Mouse (Mus musculus) liver, adult 2 months (tissue): ENCODE results near the gene Use1. TPM values are rescaled to one million over a fixed set of nuclear protein-coding genes. Genes with fewer than 3 reads are reported as not detected.
A peak's percentile ranks its signal among the peaks of the same experiment; 100 is the strongest.
"Not testable (repeated sequence)": the region's sequence is repeated elsewhere in the genome, so short reads cannot be mapped to it uniquely, and the experiment has no call there.

ENCODE experiments used
- DNase-seq: peaks from one replicate; pipeline ENCODE4 v3.0.0-alpha.2; 2011; ENCODE audit warnings: low read depth, low spot score; ENCODE audit errors: extremely low read depth
- H3K27ac ChIP-seq: fragments of 200-500 bp; replicated peaks from 2 replicates; pipeline ENCODE4 v1.5.1; 2012; ENCODE audit warnings: low read depth, mild to moderate bottlenecking, control low read depth, inconsistent platforms, low read length; ENCODE audit not compliant: insufficient read depth
- H3K27me3 ChIP-seq: fragments of 200-500 bp; 2 replicates; pipeline ENCODE4 v1.6.1; 2012; ENCODE audit warnings: mild to moderate bottlenecking, moderate library complexity, low read length, inconsistent platforms; ENCODE audit not compliant: control insufficient read depth, insufficient read depth
- H3K36me3 ChIP-seq: fragments of 200-500 bp; 2 replicates; pipeline ENCODE4 v1.6.1; 2012; ENCODE audit warnings: low read length, inconsistent platforms; ENCODE audit not compliant: control insufficient read depth, insufficient read depth
- H3K4me1 ChIP-seq: fragments of 200-500 bp; 2 replicates; pipeline ENCODE4 v1.6.1; 2011; ENCODE audit warnings: low read length; ENCODE audit not compliant: control insufficient read depth, insufficient read depth
- H3K4me3 ChIP-seq: fragments of 200-500 bp; 2 replicates; pipeline ENCODE4 v1.5.1; 2011; ENCODE audit warnings: low read depth, mild to moderate bottlenecking, control low read depth, low read length, moderate library complexity; ENCODE audit not compliant: insufficient read depth
- H3K79me2 ChIP-seq: fragments of 200-500 bp; 2 replicates; pipeline ENCODE4 v1.6.1; 2012; ENCODE audit warnings: inconsistent platforms, mild to moderate bottlenecking, low read length, moderate library complexity; ENCODE audit not compliant: control insufficient read depth, insufficient read depth
- H3K9ac ChIP-seq: fragments of 200-500 bp; 2 replicates; pipeline ENCODE4 v1.6.1; 2012; ENCODE audit warnings: low read depth, mild to moderate bottlenecking, control low read depth, inconsistent platforms, low read length
- CTCF ChIP-seq: fragments of 200-500 bp; IDR thresholded peaks from 2 replicates; pipeline ENCODE4 v1.5.1; 2011; ENCODE audit warnings: low read depth, low read length, control low read depth
- POLR2A ChIP-seq: fragments of 200-500 bp; IDR thresholded peaks from 2 replicates; pipeline ENCODE4 v1.6.1; 2011; ENCODE audit warnings: low read length, control low read depth; ENCODE audit not compliant: insufficient read depth; ENCODE audit errors: extremely low read depth
- WGBS: fragments of 180-500 bp; shearing (Covaris S2); methylation state at CpG from one replicate; pipeline ENCODE4 v1.1.7; 2018; 5-methylcytosine and 5-hydroxymethylcytosine counted together
- polyA plus RNA-seq: library from polyadenylated mRNA; depleted of rRNA; stranded (reverse); fragments of >200 nt; gene quantifications from 2 replicates; pipeline ENCODE4 v1.2.3, GENCODE M21; 2012; rRNA removed
- total RNA-seq: library from RNA; depleted of rRNA; stranded (reverse); fragments of >200 nt; gene quantifications from 2 replicates; pipeline ENCODE4 v1.2.3, GENCODE M21; 2014; rRNA removed

The Use1 gene
- total RNA-seq (76.6 and 82.2 TPM in 2 replicates), polyA plus RNA-seq (60.2 and 69.9 TPM in 2 replicates)

DNA sequence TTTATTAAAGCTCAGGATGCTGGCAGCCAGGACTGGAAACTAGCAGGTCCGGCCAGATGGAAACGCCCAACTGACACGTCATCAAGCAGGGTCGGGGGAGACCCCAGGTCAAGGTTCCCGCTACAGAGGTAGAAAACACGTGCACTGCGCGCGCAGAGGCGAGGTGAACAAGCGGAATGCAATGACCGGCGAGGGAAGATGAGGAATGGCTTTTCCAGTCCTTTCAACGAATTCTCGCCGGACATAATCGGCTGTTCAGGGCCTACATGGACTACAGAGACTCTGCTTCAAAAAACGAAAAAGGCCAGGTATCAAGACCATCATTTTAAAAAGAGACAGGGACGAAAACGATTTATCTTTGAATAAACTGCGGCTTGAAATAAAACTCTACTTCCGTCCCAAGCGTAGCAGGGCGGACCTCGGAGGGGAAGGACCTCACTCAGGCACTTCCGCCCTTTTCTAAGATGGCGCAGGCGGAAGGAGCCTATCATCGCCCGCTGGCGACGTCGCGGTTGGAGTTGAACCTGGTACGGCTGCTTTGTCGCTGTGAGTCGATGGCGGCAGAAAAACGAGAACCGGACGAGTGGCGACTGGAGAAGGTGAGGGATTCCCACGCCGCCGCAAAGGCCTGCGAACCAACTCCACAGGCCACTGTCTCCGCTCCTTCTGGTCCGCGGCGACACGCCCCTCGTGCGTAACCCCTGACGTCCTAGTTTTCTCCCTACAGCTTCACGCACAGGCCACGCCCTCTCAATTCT lies at the start of gene Use1:
Use1 (plus strand) TSS at position 78 of the 758 bp plus-strand sequence.
- Histone ChIP-seq H3K79me2 (peaks cover 3% of the 10 kb centered on the region; the same call in 1 of the 2 replicates), H3K4me3 (peak within 1 kb of the TSS; percentile 71), H3K4me1 (peaks cover 8% of the 10 kb centered on the region), H3K36me3 (no peaks in the 10 kb centered on the region), H3K9ac (peak within 1 kb of the TSS; percentile 80), H3K27ac (peak within 1 kb of the TSS; percentile 83), H3K27me3 (no peaks in the 10 kb centered on the region)
- TF ChIP-seq CTCF = no peak
- TF ChIP-seq POLR2A = 0 out of 2 replicates have a peak, but pooled peaks have one; percentile 36
- DNase-seq = peak; percentile 95
- WGBS = under 1% methylated on average over 56 of the region's 56 CpGs

DNA sequence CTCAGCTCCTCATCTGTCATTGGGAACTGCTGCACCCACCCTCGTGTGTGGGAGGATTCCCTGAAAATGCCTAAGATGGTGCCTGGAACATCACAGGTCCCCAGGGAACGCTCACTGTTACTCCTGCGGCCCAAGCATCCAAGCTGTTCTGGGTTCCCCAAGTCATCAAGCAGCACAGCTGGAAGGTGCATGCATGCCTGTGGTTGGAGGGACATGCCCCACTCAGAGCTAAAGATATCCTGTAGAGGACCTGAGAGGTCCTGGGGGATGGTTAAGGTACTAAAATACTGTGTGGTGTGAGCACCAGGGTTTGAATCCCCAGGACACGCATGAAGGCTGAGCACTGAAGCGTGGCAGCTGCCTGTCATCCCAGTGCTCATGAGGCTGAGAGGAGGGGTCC lies 48.0 kb upstream of the Use1 start:
- not testable (repeated sequence) for H3K4me3 ChIP-seq, H3K36me3 ChIP-seq, H3K79me2 ChIP-seq, H3K4me1 ChIP-seq, H3K27me3 ChIP-seq, H3K9ac ChIP-seq, H3K27ac ChIP-seq, DNase-seq
- 96% methylated on average over 5 of the region's 5 CpGs for WGBS

DNA sequence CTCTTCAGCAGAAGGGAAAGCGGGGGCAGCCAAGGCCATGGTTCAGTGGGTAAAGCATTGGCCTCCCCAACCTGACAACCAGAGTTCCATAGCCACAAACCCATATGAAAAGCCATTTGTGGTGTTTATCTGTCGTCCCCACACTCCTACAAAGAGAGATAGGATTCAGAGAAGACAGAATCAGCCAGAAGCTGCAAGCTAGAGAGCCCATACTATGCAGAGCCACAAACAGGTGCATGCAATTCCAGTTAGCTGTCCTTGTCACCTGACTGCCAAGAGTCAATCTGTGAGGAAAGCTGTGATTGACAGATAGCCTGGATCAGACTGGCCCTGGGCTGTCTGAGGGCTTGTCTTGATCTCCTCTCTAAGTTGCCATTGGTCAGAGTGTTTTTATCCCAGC lies 46.9 kb upstream of the Use1 start:
- not testable (repeated sequence) for H3K9ac ChIP-seq, H3K27ac ChIP-seq, DNase-seq, H3K79me2 ChIP-seq, H3K4me1 ChIP-seq, H3K4me3 ChIP-seq, H3K36me3 ChIP-seq, H3K27me3 ChIP-seq
- 90% methylated on average over 2 of the region's 2 CpGs for WGBS

DNA sequence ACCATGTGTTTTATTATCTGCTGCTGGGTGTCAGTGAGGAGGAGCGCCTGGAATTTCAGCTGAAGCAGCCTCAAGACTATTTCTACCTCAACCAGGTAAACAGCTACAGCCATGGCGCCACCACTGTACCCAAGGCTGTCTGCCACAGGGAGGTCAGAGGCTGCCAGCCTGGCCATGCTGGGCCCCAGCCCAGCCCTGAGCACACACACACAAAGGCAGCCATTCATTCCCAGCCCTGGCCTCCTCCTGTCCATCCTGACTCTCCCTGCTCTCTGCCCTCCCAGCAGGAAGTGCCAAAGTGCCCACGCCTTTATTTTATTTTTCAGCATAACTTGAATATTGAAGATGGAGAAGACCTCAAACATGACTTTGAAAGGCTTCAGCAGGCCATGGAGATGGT lies 43.7 kb upstream of the Use1 start:
- no peaks in the 10 kb centered on the region for H3K79me2 ChIP-seq
- H3K27me3 ChIP-seq = no peaks in the 10 kb centered on the region
- H3K4me1 ChIP-seq = no peaks in the 10 kb centered on the region
- H3K36me3 ChIP-seq = peaks cover 11% of the 10 kb centered on the region; the same call in 1 of the 2 replicates
- 87% methylated on average over 3 of the region's 3 CpGs for whole genome bisulfite sequencing
- TF ChIP-seq CTCF (no peak), POLR2A (no peak)
- no peak overlapping the region for H3K9ac ChIP-seq
- H3K27ac ChIP-seq = no peak overlapping the region
- DNase-seq = no peak
- no peak overlapping the region for H3K4me3 ChIP-seq

DNA sequence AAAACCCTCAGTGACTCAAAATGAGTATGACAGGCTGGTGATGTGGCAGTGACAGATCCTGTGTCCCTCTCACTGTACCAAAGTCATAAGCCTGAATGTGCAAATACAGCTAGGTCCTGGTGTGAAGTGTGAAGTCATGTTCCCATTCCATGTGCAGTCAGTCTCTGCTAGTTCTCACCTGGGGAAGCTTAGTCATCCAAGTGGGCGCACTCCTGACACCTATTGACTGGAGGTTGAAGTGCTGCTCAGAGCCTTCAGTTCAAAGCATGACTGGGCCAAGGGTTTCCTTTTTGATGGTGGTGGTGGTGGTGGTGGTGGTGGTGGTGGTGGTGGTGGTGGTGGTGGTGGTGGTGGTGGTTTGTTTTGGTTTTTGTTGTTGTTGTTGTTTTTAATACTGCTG lies 41.8 kb upstream of the Use1 start:
- 69% methylated on average over 1 of the region's 1 CpGs for WGBS
- no peak overlapping the region for H3K27ac ChIP-seq
- DNase-seq = peak; percentile 61
- TF ChIP-seq POLR2A (no peak), CTCF (peak; percentile 65)
- no peaks in the 10 kb centered on the region for H3K27me3 ChIP-seq
- no peak overlapping the region for H3K4me3 ChIP-seq
- no peaks in the 10 kb centered on the region for H3K79me2 ChIP-seq
- H3K4me1 ChIP-seq = no peaks in the 10 kb centered on the region
- H3K9ac ChIP-seq = no peak overlapping the region
- H3K36me3 ChIP-seq = peaks cover 11% of the 10 kb centered on the region; the same call in 1 of the 2 replicates

DNA sequence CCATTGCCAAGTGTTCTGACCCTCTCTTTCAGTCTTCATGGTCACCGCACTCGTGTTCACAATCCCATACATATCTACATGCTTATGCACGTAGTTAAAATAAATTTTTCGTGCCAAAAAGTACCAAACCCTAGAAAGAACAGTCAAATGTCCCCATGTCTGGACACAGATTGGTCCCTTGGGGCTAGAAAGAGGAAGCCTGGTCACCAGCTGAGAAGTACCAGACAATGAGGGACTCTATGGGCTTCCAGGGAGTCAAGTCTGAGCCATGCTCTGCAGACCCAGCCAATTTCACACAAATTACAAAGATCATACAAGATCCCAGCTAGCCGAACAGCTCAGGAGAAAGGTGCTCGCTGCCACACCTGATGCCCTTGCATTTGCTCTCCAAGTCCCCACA lies 28.8 kb upstream of the Use1 start:
- H3K79me2 ChIP-seq, H3K4me1 ChIP-seq, H3K9ac ChIP-seq, H3K27ac ChIP-seq, H3K36me3 ChIP-seq, DNase-seq, H3K27me3 ChIP-seq, H3K4me3 ChIP-seq: not testable (repeated sequence)
- 97% methylated on average over 6 of the region's 6 CpGs for WGBS
